Mouse (Mus musculus): ENCODE measurements around the gene Ccdc88a. TPM values are rescaled to one million over a fixed set of nuclear protein-coding genes. Genes with fewer than 3 reads are reported as not detected.
A peak's percentile ranks its signal among the peaks of the same experiment; 100 is the strongest.

Gene Ccdc88a
- total RNA-seq (2014; rRNA removed) (74.5 and 91.3 TPM in 2 replicates), polyA plus RNA-seq (2015; fragmentation: Nextera tagmentation; extraction: Ambion mirVana) (72.8 and 89.2 TPM in 2 replicates)

GRCm38 (mm10) chr11:29373396-29374273 is at the start of gene Ccdc88a:
Gene Ccdc88a (plus strand): TSS chr11:29373658.
- Histone ChIP-seq H3K27ac (ENCODE audit: low read depth, low read length) (peak within 1 kb of the TSS; percentile 99), H3K4me3 (ENCODE audit: low read depth, low read length) (peak within 1 kb of the TSS; percentile 85), H3K4me2 (ENCODE audit: low read depth, low read length, poor library complexity, severe bottlenecking) (peak within 1 kb of the TSS; percentile 45), H3K4me1 (ENCODE audit: insufficient read depth, low read length) (no peaks in the 10 kb centered on the region; the same call in 1 of the 2 replicates), H3K27me3 (ENCODE audit: insufficient read depth, low read length) (no peaks in the 10 kb centered on the region), H3K36me3 (ENCODE audit: insufficient read depth, low read length) (no peaks in the 10 kb centered on the region), H3K9ac (replicated peaks; ENCODE audit: low read length, poor library complexity, severe bottlenecking) (peak within 1 kb of the TSS; percentile 98), H3K9me3 (ENCODE audit: low read length) (no peaks in the 10 kb centered on the region)
- ATAC-seq (ENCODE audit: low FRiP score) (peak; percentile 98), DNase-seq (ENCODE audit: low spot score) (peak; percentile 97)
- peak; percentile 56 for TF ChIP-seq CTCF (IDR thresholded peaks at IDR 0.05)
- WGBS, result under 1% methylated on average over 98 of the region's 107 CpGs

GRCm38 (mm10) chr11:29335505-29335904 is 38.0 kb upstream of the Ccdc88a start:
- no peak overlapping the region for H3K4me2 ChIP-seq (ENCODE audit: low read depth, low read length, poor library complexity, severe bottlenecking)
- no peak overlapping the region for H3K4me3 ChIP-seq (ENCODE audit: low read depth, low read length)
- no peaks in the 10 kb centered on the region for H3K36me3 ChIP-seq (ENCODE audit: insufficient read depth, low read length)
- H3K4me1 ChIP-seq (ENCODE audit: insufficient read depth, low read length), result no peaks in the 10 kb centered on the region
- DNase-seq (ENCODE audit: low spot score) (no peak), ATAC-seq (ENCODE audit: low FRiP score) (no peak)
- 79% methylated on average over 2 of the region's 2 CpGs for WGBS
- H3K27ac ChIP-seq (ENCODE audit: low read depth, low read length), result no peak overlapping the region
- H3K27me3 ChIP-seq (ENCODE audit: insufficient read depth, low read length), result no peaks in the 10 kb centered on the region
- no peak overlapping the region for H3K9ac ChIP-seq (replicated peaks; ENCODE audit: low read length, poor library complexity, severe bottlenecking)
- no peak for TF ChIP-seq CTCF (IDR thresholded peaks at IDR 0.05)
- no peaks in the 10 kb centered on the region for H3K9me3 ChIP-seq (ENCODE audit: low read length)

DNA sequence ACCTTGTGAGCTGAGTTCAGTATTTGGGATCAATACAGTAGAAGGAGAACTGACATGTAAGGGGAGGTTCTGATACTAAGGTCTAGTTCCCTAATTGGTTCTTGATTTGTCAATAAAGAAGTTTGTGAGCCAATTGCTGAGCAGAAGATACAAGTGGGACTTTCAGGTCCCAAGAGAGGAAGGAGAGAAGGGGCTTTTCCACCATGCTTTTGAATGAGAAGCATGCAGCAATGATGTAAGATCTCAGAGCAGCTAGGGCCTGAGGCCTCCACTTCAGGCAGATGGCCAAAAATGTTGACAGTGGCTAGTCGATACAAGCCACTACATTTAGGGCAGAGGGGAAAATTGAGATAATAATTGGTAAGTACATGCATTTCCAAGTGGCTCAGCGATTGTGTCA is 32.2 kb upstream of the Ccdc88a start:
- H3K4me3 ChIP-seq (ENCODE audit: low read depth, low read length), result no peak overlapping the region
- 78% methylated on average over 2 of the region's 2 CpGs for WGBS
- no peaks in the 10 kb centered on the region for H3K27me3 ChIP-seq (ENCODE audit: insufficient read depth, low read length)
- H3K27ac ChIP-seq (ENCODE audit: low read depth, low read length), result no peak overlapping the region
- no peak overlapping the region for H3K9ac ChIP-seq (replicated peaks; ENCODE audit: low read length, poor library complexity, severe bottlenecking)
- H3K4me2 ChIP-seq (ENCODE audit: low read depth, low read length, poor library complexity, severe bottlenecking), result no peak overlapping the region
- no peaks in the 10 kb centered on the region for H3K36me3 ChIP-seq (ENCODE audit: insufficient read depth, low read length)
- ATAC-seq (ENCODE audit: low FRiP score) (no peak), DNase-seq (ENCODE audit: low spot score) (no peak)
- no peaks in the 10 kb centered on the region for H3K4me1 ChIP-seq (ENCODE audit: insufficient read depth, low read length)
- H3K9me3 ChIP-seq (ENCODE audit: low read length), result no peaks in the 10 kb centered on the region
- no peak for TF ChIP-seq CTCF (IDR thresholded peaks at IDR 0.05)

DNA sequence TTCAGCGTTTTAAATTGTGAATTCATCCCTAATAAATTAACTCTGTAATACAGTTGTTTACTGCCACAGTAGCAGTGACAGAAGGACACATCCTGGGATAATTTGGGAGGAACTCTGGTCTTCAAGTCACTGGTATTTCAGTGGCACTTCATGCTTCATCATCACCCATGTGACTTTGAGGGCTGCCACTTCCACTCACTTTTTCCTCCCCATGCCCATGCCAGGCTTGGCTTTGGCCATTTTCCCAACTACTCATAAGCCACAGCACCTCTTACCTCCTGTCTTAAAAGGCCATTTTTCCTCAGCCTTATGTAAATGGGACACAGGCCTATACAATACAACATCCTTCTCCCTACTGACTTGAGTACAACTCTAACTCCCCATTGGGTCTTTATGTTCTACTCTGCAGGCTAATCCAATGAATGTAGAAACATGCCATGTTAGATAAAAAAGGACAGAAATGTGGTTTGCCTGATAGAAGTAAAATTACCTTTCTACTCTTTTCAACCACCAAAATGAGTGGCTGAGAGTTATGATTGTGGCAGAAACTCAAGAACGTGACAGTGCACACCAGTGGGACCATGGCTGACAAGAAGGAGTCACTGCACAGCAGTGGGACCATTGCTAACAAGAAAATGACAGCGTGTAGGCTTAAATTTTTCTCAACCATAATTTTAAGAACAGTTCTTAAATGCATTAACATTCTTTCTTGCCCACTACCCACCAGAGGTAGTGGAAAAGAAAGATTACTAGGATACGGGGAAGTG is 28.4 kb upstream of the Ccdc88a start:
- Histone ChIP-seq H3K36me3 (ENCODE audit: insufficient read depth, low read length) (no peaks in the 10 kb centered on the region), H3K9ac (replicated peaks; ENCODE audit: low read length, poor library complexity, severe bottlenecking) (no peak overlapping the region), H3K27ac (ENCODE audit: low read depth, low read length) (no peak overlapping the region), H3K9me3 (ENCODE audit: low read length) (no peaks in the 10 kb centered on the region), H3K27me3 (ENCODE audit: insufficient read depth, low read length) (no peaks in the 10 kb centered on the region), H3K4me2 (ENCODE audit: low read depth, low read length, poor library complexity, severe bottlenecking) (no peak overlapping the region), H3K4me1 (ENCODE audit: insufficient read depth, low read length) (no peaks in the 10 kb centered on the region), H3K4me3 (ENCODE audit: low read depth, low read length) (no peak overlapping the region)
- no peak for TF ChIP-seq CTCF (IDR thresholded peaks at IDR 0.05)
- WGBS, result 78% methylated on average over 4 of the region's 4 CpGs
- no peak for DNase-seq (ENCODE audit: low spot score)
- ATAC-seq (ENCODE audit: low FRiP score), result no peak

GRCm38 (mm10) chr11:29345673-29346286 is 27.7 kb upstream of the Ccdc88a start:
- no peak overlapping the region for H3K9ac ChIP-seq (replicated peaks; ENCODE audit: low read length, poor library complexity, severe bottlenecking)
- H3K9me3 ChIP-seq (ENCODE audit: low read length), result no peaks in the 10 kb centered on the region
- DNase-seq (ENCODE audit: low spot score) (no peak), ATAC-seq (ENCODE audit: low FRiP score) (no peak)
- H3K4me3 ChIP-seq (ENCODE audit: low read depth, low read length), result no peak overlapping the region
- H3K4me1 ChIP-seq (ENCODE audit: insufficient read depth, low read length), result no peaks in the 10 kb centered on the region
- H3K27ac ChIP-seq (ENCODE audit: low read depth, low read length), result no peak overlapping the region
- H3K4me2 ChIP-seq (ENCODE audit: low read depth, low read length, poor library complexity, severe bottlenecking), result no peak overlapping the region
- no peaks in the 10 kb centered on the region for H3K27me3 ChIP-seq (ENCODE audit: insufficient read depth, low read length)
- no peaks in the 10 kb centered on the region for H3K36me3 ChIP-seq (ENCODE audit: insufficient read depth, low read length)
- TF ChIP-seq CTCF (IDR thresholded peaks at IDR 0.05), result no peak
- WGBS, result 72% methylated on average over 4 of the region's 4 CpGs
